Mouse (Mus musculus) olfactory bulb, adult 2 months (tissue): Measurements from ENCODE around the gene Morn5.

Source experiments
- CTCF ChIP-seq: fragments of 200-500 bp; IDR thresholded peaks from 2 replicates; pipeline ENCODE4 v1.5.1; 2012; ENCODE audit warnings: low read depth, mild to moderate bottlenecking, low read length, moderate library complexity; ENCODE audit not compliant: insufficient read depth
- POLR2A ChIP-seq: fragments of 200-500 bp; IDR thresholded peaks from 2 replicates; pipeline ENCODE4 v1.6.1; 2012; ENCODE audit warnings: mild to moderate bottlenecking, low read depth, low read length, moderate library complexity; ENCODE audit not compliant: insufficient read depth

DNA sequence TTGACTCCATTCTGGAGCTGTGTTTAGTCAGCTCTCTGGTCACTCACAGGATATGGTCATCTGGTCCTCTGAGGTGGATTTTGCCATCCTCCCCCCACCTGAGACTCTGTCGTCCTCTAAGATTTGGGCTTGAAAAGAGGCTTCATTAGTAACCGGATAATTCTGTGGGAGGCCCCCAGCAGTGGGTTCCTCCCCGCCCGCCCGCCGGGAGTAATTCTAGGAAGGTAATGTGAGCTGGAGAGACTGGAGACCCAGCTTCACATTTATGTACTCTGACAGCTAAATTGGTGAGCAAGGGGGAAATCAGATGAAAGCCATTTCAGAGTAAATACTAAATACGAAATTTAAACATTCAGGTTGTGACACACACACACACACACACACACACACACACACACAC is 59.4 kb downstream of the Morn5 start:
- TF ChIP-seq CTCF (no peak), POLR2A (no peak)
